Mouse (Mus musculus): ENCODE measurements around the gene Tnrc6a. TPM values are rescaled to one million over a fixed set of nuclear protein-coding genes. Genes with fewer than 3 reads are reported as not detected.

Tnrc6a gene
- polyA plus RNA-seq, 1 experiment from 2014 or later = 34.1 TPM

- no peak overlapping the region for H3K4me2 ChIP-seq (ENCODE audit: low read length)
- H3K4me1 ChIP-seq (ENCODE audit: control insufficient read depth in 2 of 2, insufficient read depth in 2 of 2, low read length in 2 of 2) = peaks cover 8 to 15% of the 10 kb centered on the region in 2 experiments; a peak in 3 of 4 replicates
- no peak overlapping the region for H3K4me3 ChIP-seq (ENCODE audit: control insufficient read depth in 1 of 2, insufficient read depth in 1 of 2, low read depth in 1 of 2, low read length in 2 of 2)
- H3K9me3 ChIP-seq (ENCODE audit: control insufficient read depth, low read length) = no peaks in the 10 kb centered on the region
- ATAC-seq (ENCODE audit: insufficient number of reproducible peaks, insufficient read depth, low FRiP score, low read depth) = no peak
- H3K27me3 ChIP-seq (ENCODE audit: control insufficient read depth, insufficient read depth, low read length) = no peaks in the 10 kb centered on the region
- no peak overlapping the region for H3K27ac ChIP-seq (replicated peaks in 1 of 2; ENCODE audit: control insufficient read depth in 1 of 2, insufficient read depth in 1 of 2, low read depth in 2 of 2, low read length in 2 of 2)
- H3K36me3 ChIP-seq (ENCODE audit: control insufficient read depth, insufficient read depth, low read length) = no peaks in the 10 kb centered on the region
- WGBS = 94% methylated on average over 7 of the region's 7 CpGs
- H3K9ac ChIP-seq (ENCODE audit: low read length) = no peak overlapping the region
These were observed 118.6 kb downstream of the Tnrc6a start for GRCm38 (mm10) chr7:123242241-123242640.

- Histone ChIP-seq H3K9me3 (ENCODE audit: control insufficient read depth, low read length) (no peaks in the 10 kb centered on the region), H3K36me3 (ENCODE audit: control insufficient read depth, insufficient read depth, low read length) (no peaks in the 10 kb centered on the region), H3K9ac (ENCODE audit: low read length) (no peak overlapping the region), H3K27me3 (ENCODE audit: control insufficient read depth, insufficient read depth, low read length) (no peaks in the 10 kb centered on the region), H3K4me1 (ENCODE audit: control insufficient read depth in 2 of 2, insufficient read depth in 2 of 2, low read length in 2 of 2) (peaks cover 8 to 15% of the 10 kb centered on the region in 2 experiments; a peak in 3 of 4 replicates), H3K27ac (replicated peaks in 1 of 2; ENCODE audit: control insufficient read depth in 1 of 2, insufficient read depth in 1 of 2, low read depth in 2 of 2, low read length in 2 of 2) (no peak overlapping the region), H3K4me2 (ENCODE audit: low read length) (no peak overlapping the region), H3K4me3 (ENCODE audit: control insufficient read depth in 1 of 2, insufficient read depth in 1 of 2, low read depth in 1 of 2, low read length in 2 of 2) (no peak overlapping the region)
- no peak for ATAC-seq (ENCODE audit: insufficient number of reproducible peaks, insufficient read depth, low FRiP score, low read depth)
- 11% methylated on average over 1 of the region's 1 CpGs for WGBS
These were observed 121.1 kb downstream of the Tnrc6a start for GRCm38 (mm10) chr7:123244833-123245232.

Other genes starting within 250 kb of the Tnrc6a start
- 23.8 TPM in 2 replicates for gene Rbbp6, start 158.2 kb upstream of the Tnrc6a start, polyA plus RNA-seq (2014; fragmentation: Nextera tagmentation; extraction: Ambion mirVana)
- 0.51 TPM in 1 of 2 replicates, not detected in the other for gene Slc5a11, start 90.9 kb downstream of the Tnrc6a start, polyA plus RNA-seq (2014; fragmentation: Nextera tagmentation; extraction: Ambion mirVana)
- 39.6 and 40.4 TPM in 2 replicates for gene Lcmt1, start 245.9 kb downstream of the Tnrc6a start, polyA plus RNA-seq (2014; fragmentation: Nextera tagmentation; extraction: Ambion mirVana)
- 17.4 and 19.2 TPM in 2 replicates for gene Arhgap17, start 246.0 kb downstream of the Tnrc6a start, polyA plus RNA-seq (2014; fragmentation: Nextera tagmentation; extraction: Ambion mirVana)

Measured in heart, embryonic 14.5 days (tissue).